Mouse (Mus musculus) MEL (cell line): ENCODE measurements at regions not wholly inside any gene's neighbourhood (a gene's known extent, or its start where the extent isn't known, plus 50 kb on each side); places are given as distances from the start of the nearest gene placed in this dataset.

Experiments
- BHLHE40 ChIP-seq: IDR thresholded peaks from 2 replicates; pipeline ENCODE4 v1.6.1; 2012; ENCODE audit warnings: low read depth, mild to moderate bottlenecking, inconsistent platforms, low read length, improper control_type of control experiment, borderline replicate concordance
- CTCF ChIP-seq, 3 experiments: IDR thresholded peaks in 2 of 3; conservative IDR thresholded peaks in 1 of 3; 2 replicates each; pipeline ENCODE4 v1.5.1; 2011 to 2012; ENCODE audit warnings: low read length in 3 of 3, low read depth in 2 of 3, mild to moderate bottlenecking in 2 of 3, improper control_type of control experiment in 1 of 3, inconsistent platforms in 1 of 3, mixed read lengths in 1 of 3, moderate library complexity in 1 of 3; ENCODE audit not compliant: control insufficient read depth in 1 of 3, insufficient read depth in 1 of 3, poor library complexity in 1 of 3, severe bottlenecking in 1 of 3
- E2F4 ChIP-seq: IDR thresholded peaks from 2 replicates; pipeline ENCODE4 v1.6.1; 2011; ENCODE audit warnings: low read depth, low read length, improper control_type of control experiment, borderline replicate concordance
- EP300 ChIP-seq, 2 experiments: IDR thresholded peaks; 2 replicates each; pipeline ENCODE4 v1.6.1; 2011; ENCODE audit warnings: improper control_type of control experiment in 2 of 2, low read length in 2 of 2, low read depth in 1 of 2, mild to moderate bottlenecking in 1 of 2
- GATA1 ChIP-seq: IDR thresholded peaks from 2 replicates; pipeline ENCODE4 v1.6.1; 2011; ENCODE audit warnings: low read depth, low read length, improper control_type of control experiment
- MAFK ChIP-seq: IDR thresholded peaks from 2 replicates; pipeline ENCODE4 v1.6.1; 2011; ENCODE audit warnings: low read depth, mild to moderate bottlenecking, low read length, improper control_type of control experiment, borderline replicate concordance
- MAZ ChIP-seq: IDR thresholded peaks from 2 replicates; pipeline ENCODE4 v1.6.1; 2012; ENCODE audit warnings: low read depth, mild to moderate bottlenecking, inconsistent platforms, low read length, improper control_type of control experiment
- NELFE ChIP-seq: IDR thresholded peaks from 2 replicates; pipeline ENCODE4 v1.6.1; 2011; ENCODE audit warnings: low read depth, low read length, improper control_type of control experiment
- POLR2A ChIP-seq, 2 experiments: IDR thresholded peaks; 2 replicates each; pipeline ENCODE4 v1.6.1; 2011 to 2012; ENCODE audit warnings: low read length in 2 of 2, mild to moderate bottlenecking in 2 of 2, control low read depth in 1 of 2, improper control_type of control experiment in 1 of 2, low read depth in 1 of 2, moderate library complexity in 1 of 2; ENCODE audit not compliant: control insufficient read depth in 1 of 2, insufficient read depth in 1 of 2, poor library complexity in 1 of 2
- POLR2AphosphoS2 ChIP-seq: IDR thresholded peaks from 2 replicates; pipeline ENCODE4 v1.6.1; 2011; ENCODE audit warnings: low read length, improper control_type of control experiment
- RAD21 ChIP-seq: IDR thresholded peaks from 2 replicates; pipeline ENCODE4 v1.6.1; 2011; ENCODE audit warnings: mild to moderate bottlenecking, low read depth, low read length, improper control_type of control experiment
- ZKSCAN1 ChIP-seq: IDR thresholded peaks from 2 replicates; pipeline ENCODE4 v1.6.1; 2012; ENCODE audit warnings: low read depth, mild to moderate bottlenecking, inconsistent platforms, low read length, improper control_type of control experiment, moderate library complexity

DNA sequence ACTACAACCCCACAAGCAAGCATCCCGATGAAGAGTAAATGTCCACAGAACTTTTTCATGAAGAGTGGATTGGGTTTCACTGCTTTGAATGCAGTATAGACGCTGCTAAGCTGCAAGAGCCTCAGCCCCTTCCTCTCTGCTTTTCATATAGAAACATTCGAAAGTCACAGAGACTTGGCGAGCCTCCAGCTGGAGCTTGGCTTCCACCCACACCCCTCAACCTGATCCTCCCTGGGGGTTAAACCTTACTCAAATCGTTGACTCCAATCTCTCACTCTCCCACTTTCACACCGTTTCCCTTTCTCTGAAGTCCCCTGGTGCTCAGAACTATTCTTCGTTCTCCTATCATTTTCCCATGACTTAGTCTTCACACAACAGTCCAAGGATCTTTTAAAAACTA, 437.0 kb upstream of the Fam160b2 start:
- TF ChIP-seq NELFE: no peak
- no peak for TF ChIP-seq RAD21
- TF ChIP-seq ZKSCAN1: no peak
- no peak for TF ChIP-seq BHLHE40
- no peak for TF ChIP-seq GATA1
- TF ChIP-seq CTCF (IDR thresholded peaks at IDR 0.05 in 2 of 3, conservative IDR thresholded peaks at IDR 0.05 in 1 of 3; ENCODE audit: control insufficient read depth in 1 of 3, insufficient read depth in 1 of 3, low read depth in 2 of 3, low read length in 3 of 3, poor library complexity in 1 of 3, severe bottlenecking in 1 of 3): no peak
- no peak for TF ChIP-seq POLR2A (IDR thresholded peaks at IDR 0.05; ENCODE audit: control insufficient read depth in 1 of 2, insufficient read depth in 1 of 2, low read depth in 1 of 2, low read length in 2 of 2, poor library complexity in 1 of 2)
- no peak for TF ChIP-seq POLR2AphosphoS2
- TF ChIP-seq EP300 (IDR thresholded peaks at IDR 0.05; ENCODE audit: low read depth in 1 of 2, low read length in 2 of 2): no peak
- no peak for TF ChIP-seq MAZ
- no peak for TF ChIP-seq MAFK
- TF ChIP-seq E2F4: no peak
